Mouse (Mus musculus): ENCODE results near the gene Trp53tg5.

DNA sequence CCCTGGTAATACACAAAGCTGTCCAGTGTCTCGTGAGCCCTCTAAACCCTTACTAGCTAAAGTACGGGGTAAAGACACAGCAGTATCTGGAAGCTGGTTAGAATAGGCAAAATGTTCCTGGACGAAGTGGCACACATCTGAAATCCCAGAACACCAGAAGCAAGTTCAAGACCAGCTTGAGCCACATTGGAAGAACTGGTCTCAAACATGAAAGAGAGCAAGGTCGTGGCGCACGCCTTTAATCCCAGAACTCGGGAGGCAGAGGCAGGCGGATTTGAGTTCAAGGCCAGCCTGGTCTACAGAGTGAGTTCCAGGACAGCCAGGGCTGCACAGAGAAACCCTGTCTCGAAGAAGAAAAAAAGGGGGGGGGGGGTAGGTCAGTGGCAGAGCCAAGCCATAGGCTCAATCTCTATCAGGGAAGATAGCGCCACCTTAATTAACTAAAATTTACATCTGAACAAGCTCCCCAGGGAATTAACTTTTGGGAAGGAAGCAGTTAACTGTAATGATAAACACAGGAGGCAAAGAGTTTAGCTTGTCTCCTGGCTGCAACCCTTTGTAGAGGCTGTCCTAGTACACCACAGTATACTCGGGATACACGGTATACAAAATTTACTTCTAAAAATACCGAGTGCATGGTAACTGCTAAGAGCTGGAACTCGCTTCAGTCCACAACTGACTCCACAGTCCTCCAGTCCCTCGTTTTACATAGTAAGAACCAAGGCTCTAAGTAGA is 43.5 kb downstream of the Trp53tg5 start:
- no peak for TF ChIP-seq CTCF (IDR thresholded peaks at IDR 0.05; ENCODE audit: borderline replicate concordance, insufficient read depth, low read length)
- TF ChIP-seq POLR2A (IDR thresholded peaks at IDR 0.05; ENCODE audit: low read depth, low read length) = no peak

All from embryonic fibroblast, embryonic 13.5 days (primary cell).